Mouse (Mus musculus) heart, postnatal 4 days (tissue): Measurements from ENCODE around the gene Hdgfl2. TPM values are rescaled to one million over a fixed set of nuclear protein-coding genes. Genes with fewer than 3 reads are reported as not detected.

ENCODE experiments used
- DNase-seq: peaks from one replicate; pipeline ENCODE4 v3.0.0; 2021
- total RNA-seq, 2 experiments: library from RNA; stranded (reverse); gene quantifications; 2 replicates each; pipeline ENCODE4 v1.2.3; 2021

The Hdgfl2 gene
- total RNA-seq, 2 experiments from 2014 or later, result 52.8 to 55.9 TPM

DNA sequence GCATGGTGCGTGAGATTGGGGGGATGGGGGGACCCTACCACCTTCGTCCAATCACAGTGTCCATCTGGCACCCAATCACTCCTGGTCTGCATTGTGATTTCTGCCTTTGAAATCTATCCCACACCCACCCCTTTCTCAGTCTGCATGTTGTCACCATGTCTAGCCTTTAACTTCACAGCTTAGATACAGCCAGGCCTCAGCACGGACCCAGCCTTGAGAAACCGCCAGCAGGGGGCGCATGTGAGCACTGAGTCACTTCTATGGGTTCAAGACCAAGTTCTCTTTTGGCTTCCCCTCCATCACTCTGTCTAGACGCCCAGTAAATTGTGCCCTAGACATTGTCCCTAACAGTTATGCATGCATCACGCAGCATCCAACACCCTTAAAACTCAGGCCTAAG lies 52.4 kb downstream of the Hdgfl2 start:
- peak; percentile 79 for DNase-seq

DNA sequence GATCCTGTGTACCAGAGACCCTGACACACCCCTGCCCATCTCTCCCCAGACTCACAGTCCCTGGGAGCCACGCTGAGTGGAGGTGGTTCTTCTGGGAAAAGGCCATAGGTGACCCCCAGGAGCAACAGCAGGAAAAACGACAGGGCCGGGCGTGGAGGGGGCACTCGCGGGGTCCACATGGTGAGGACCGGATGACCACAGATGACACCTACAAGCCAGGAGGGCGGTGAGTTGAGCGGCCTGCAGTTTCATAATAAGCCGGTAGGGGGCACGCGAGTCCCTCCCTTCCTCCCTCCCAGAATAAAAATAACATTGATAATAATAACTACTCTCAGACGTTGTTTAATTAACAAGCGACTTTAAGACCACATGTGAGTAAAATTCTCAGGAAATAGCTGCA lies 53.2 kb downstream of the Hdgfl2 start:
- peak; percentile 83 for DNase-seq

DNA sequence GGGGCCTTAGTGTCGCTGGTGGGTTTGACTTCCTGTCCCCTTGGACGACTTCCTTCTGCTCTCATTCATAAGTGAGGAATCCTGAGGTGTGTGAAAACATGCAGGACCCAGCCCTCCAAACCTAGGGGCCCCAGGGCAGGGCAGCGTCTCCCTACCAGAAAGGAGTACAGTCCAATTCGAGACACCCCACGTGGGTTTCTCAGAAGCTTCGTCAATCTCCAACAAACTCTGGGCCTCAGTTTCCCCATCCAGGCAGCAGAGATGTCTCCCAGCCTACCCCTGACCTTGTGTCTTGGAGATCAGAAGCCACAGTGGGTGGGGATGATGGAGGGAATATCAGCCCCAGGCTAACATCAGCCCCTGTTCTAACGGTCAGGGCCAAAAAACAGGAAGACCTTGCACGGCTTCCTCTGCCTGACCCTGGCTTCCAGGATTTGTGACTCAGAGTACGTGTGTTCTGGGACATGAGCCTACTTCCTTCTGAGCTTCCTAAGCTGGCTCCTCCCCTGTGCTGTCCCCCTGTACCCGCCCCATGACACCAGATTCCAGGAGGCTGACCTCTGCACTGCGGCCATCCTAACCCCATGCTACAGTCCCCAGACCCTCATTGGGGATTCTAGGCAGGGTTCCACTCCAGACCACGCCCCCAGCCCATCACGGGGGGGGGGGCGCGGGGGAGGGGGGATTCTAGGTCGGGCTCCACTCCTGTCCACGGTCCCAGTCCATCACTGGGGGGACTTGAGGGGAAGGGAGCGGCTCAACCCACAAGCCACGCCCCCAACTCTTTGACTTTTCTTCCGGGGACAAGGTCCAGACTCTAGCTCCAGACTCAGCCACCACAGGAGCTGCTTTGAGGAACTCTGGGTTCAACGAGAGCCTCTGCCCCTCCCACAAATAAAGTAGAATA lies 54.3 kb downstream of the Hdgfl2 start:
- peak; percentile 57 for DNase-seq

DNA sequence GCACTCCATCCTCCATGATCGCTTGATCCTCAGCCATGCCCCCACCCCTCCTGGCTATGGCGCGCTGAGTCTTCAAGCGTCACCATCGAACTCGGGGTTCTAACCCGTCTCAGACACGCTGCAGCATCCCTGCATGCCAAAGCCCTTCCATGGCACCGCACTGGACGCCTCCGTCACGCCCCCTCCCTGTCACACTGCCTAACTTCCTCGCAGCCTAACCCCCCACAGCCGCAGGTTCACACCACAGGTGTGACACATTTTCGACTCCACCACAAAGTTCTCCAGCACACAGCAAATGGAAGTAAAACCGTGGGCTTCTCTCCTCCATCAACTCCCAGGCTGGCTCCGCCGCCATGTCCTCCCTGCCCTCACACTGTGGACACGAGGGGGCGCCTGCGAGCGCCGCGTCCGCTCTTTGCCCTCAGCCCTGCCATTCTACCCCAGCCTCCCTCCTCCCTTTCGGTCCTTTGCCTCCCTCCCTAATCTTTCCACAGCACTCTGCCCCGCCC lies 55.1 kb downstream of the Hdgfl2 start:
- peak; percentile 81 for DNase-seq

DNA sequence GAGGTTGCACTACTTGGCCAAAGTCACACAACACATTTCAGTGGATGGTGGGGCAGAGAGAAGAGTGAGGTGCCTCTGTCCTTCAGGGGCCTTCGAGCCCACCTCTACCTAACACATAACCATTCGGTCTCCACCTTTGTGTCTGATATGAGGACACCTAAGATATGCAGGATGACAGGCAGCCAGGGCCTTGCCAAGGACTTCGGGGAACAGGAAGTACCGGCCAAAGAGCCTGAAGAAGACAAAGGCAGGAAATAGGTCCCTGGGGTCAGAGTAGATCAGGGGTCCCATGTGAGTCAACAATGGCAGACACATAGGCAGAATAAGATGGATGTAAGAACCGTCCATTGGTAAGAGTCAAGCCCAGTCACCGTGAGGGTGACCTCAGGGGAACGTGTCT lies 57.1 kb downstream of the Hdgfl2 start:
- no peak for DNase-seq

DNA sequence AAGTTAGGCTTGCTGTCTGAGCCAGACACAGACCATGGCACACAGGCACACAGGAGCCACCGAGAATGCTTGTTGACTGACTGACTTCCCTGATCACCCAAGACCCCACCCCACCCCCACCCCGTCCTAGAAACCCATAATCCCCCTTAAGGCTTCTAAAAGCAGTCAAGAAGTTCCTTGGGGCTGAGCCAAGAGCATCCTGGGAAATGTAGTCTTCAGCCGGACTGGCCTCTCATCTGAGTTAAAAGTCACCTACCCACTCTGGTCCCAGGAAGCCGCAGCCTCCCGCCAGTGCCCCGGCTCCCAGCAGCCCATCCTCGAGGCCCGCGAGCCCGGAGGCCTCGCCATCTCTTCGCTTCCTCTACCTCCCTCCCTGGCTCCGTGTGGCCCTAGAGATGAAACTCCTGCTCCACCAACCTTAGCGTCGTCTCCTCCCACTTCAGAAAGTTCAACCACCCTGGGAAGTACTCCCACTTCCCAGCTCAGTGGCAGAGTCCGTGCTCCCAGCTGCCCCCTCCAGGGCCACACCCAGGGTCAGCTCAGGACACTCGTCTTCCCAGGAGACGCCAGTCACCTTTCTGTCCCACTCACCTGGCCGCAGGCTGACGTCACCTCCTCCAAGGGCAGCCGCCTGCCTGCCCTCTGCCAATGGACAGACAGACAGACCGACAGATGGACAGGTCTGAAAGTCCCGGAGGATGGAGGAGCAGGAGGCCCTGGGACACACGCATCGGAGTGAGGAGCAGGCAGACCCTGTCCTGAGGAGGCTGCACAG lies 58.6 kb downstream of the Hdgfl2 start:
- DNase-seq, result no peak

DNA sequence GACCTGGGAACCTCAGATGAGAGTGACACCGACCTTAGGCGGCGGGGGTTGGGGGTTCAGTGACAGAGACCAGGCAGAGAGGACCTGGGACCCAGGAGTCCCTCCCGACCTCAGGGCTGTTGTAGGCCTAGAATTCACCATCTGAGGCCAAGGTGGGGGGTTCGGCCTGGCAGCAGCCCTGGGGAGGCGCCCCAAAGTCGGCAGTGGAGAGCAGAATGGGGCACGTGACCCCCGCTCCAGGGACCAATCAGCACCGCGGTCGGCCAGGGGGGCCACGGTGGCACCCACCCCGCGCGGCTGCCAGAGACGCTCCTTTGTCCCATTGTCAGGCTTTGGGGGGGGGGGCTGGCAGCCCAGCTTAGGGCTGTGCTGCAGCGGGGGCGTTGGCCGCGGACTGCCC lies 59.9 kb downstream of the Hdgfl2 start:
- no peak for DNase-seq

DNA sequence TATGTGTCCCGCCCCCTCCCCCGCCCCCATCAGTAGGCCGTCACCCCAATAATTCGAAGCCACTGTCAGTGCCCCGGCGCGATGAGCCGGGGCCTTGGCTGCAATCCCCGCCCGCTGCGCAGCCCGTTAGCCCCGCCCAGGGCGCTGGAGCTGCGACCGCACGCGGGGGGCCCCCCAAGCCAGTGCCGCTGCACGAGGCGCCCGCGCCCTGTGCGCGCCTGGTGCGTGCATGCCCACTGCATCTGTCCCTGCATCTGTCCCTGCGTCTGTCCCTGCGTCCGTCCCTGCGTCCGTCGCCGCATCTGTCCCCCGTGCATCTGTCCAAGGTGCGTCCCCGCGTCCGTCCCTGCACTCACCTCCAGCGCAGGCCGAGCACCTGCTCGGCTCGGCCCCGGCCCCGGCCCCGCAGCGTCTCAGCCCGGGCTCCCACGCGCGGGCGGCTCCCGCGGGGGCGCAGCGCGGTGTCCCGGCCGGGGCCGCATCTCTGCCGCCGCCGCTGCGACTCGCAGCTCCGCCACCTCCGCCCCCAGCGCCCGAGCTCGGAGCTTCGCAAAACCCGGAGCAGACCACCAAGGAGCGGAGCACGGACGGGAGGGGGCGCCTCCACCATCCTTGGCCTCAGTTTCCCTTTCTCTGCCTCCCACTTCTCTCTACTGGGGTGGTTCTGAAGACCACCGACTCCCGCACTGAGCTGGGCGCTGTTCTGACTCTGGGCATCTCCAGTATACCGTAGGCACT lies 60.6 kb downstream of the Hdgfl2 start, which contains the start of gene Sema6b:
TSS of gene Sema6b (minus strand) at position 486 of the 738 bp plus-strand sequence.
- peak; percentile 79 for DNase-seq

DNA sequence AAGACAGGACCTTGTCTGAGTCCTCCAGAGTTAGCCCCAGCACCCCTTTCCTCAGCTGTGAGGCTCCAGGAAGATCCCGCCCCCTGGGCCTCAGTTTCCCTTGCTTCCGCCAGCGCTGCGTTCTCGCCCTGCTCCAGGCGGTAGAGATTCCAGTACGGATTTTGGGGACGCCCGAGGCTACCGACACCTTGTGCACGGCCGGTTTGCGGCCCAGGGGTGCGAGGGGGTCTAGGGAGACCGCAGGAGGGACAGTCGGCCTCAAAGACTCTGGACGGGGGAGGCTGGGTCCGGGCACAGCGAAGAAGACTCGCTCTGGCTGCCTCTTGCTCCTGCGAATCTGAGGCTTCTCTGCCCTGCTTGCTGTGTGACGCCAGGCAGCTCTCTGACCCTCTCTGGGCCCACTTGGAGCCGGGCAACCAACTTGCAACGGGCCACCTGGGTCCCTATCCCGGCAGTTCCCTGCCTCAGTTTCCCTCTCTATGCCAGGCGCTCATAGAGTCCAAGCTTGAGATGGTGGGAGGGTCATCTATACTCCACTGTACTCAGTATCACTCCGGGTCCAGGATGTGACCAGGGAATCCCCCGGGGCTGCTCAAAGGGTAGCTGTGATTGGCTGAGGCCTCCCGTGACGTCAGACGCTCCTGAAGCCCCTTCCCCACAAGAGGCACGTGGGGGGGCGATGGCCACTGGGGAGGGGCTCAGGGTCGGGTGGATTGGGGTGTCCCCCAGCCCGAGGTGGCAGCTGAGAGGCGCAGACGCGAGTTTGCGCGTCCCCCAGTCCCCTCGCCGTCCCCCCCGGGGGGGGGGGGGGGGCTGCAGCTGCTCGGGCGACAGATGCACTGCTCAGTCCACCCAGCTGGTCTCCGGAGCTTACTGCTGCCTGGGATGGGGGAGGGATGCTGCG lies 62.5 kb downstream of the Hdgfl2 start:
- DNase-seq, result peak; percentile 54

DNA sequence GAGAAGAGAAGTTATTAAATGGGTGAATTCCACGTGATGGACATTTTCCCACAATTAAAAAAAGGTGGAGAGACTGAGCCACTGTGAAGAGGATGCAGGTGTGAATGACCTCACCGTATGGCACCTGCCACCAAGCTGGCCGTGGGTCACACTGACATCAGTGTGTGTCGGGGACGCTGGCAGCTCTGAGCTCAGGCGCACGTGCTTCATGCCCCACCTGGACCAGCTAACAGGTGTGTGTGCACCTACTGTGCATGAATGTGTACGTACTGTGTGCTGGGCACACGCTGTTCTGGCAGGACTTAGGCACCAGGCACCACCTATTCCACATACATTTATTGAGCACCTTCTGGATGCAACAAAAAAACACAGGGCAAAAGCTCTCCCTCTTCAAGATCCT lies 65.1 kb downstream of the Hdgfl2 start:
- DNase-seq, result no peak

DNA sequence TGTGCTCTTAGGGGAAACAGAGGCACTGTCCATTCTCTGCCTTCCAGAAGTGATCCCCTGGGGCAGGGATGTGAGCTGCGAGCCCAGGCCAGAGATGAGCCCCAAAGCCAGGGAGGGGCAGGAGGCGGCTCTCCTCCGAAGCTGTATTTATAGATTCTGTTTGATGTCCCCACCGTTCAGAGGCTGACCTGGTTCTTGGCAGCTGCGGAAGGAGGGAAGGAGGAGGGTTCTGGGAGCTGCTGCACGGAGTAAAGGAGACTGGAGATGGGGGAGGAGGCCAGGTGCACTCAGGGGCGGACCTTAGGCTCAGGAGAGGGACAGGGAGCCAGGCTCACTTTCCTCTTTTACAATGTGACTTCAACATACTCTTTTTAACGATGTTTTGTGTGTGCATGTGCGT lies 66.7 kb downstream of the Hdgfl2 start:
- DNase-seq, result no peak

DNA sequence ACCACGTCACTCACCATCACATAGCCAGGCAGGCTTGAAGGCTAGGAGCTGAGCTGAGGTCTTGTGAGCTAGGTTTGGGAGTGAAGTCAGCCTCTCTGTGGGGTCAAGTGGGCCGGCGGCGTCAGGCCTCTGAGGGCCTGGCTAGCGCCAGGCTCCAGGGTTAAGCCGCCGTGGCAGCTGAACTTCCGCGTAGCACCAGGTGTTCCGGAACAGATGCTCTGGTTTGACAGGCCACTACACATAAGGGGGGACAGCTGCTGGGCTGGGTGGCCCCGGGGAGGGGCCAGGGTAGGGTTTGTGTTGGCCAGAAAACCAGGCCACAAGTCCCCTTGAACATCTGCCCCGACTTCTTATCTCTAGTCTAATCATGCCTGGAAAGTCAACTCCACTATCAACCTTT lies 68.0 kb downstream of the Hdgfl2 start:
- DNase-seq, result no peak

DNA sequence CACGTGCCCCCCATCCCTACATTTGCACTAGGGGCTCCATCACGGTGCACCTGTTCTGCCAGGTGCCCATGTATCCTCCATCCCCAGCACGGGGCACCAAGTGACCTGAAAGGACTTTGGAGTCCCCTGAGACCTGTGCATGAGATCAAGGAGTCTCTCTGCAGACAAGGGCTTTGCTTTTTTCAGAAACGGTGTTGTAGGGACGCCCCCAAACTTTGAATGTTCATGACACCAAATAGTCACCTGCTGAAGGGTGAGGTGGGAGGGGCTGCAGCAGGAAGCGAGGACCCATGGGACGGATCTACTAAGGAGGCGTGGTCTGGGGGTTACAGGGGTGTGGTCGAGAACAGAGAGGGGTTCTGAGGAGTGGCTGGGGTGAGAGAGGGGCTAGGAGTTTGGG lies 68.8 kb downstream of the Hdgfl2 start:
- DNase-seq, result no peak

DNA sequence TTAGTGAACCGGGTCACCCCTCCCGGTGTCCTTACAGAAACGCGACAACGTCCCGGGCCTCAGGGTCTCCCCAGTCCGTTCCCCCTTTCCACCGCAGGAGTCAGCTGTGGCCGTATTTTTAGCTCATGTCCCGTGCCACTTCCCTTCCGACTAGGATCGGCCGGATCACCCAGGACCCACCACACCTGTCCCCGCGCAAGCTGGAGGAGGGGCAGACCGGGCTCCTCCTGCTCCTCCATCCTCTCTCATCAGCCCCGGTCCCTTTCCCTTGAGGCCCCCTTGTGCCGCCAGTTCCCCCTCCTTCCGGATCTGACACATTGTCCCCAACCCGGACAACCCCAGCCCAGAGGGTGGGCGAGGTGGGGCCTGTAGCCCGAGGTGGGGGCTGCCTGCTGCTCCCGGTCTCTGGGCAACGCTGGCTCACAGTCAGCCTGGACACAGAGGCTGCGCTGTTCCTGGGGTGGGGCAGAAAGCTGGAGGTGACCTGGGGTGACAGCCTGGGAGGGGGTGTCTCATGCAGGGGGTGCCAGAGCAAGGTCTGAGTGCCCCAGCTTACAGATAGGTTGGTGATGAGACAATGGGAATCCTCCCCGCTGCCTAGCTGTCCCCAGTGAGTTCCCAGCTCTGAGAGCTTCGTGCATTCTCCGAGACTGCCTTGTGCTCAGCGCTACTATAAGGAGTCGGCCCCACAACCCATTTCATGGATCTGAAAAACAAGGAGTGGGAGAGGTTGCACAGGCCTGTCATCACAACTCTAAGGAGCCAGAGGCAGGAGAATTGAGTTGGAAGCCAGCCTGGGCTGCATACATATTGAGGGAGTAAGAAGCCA lies 69.6 kb downstream of the Hdgfl2 start:
- DNase-seq, result no peak

DNA sequence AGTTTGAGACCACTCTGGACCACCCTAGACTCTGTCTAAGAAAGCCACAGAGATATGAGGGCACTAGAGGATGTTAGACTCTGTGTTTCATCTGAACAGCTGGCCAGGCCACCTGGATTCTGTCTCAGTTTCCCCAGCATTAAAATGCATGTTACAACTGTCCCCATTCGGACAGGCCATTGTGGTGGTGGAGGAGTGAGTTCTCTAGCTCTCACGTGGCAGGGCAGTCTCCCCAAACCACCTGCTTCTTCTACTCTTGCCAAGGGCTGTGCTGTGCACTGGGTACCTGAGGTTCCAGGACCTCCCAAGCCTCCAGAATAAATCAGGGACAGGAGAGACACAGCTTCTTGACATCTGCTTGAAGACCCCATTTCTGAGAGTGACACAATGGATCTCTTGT lies 70.5 kb downstream of the Hdgfl2 start:
- no peak for DNase-seq

Other genes with a start within 250 kb of the Hdgfl2 start
- 1 to 10 TPM; 5.8 TPM for gene Zfp119a, start 200.7 kb upstream of the Hdgfl2 start, total RNA-seq
- gene Zfp959, start 187.5 kb upstream of the Hdgfl2 start, total RNA-seq, result 1 to 10 TPM; 5.1 to 5.6 TPM
- 1 to 10 TPM; 3.3 to 4.0 TPM for gene Zfp119b, start 130.1 kb upstream of the Hdgfl2 start, total RNA-seq
- gene Ebi3, start 127.0 kb upstream of the Hdgfl2 start, total RNA-seq, result under 1 TPM; 0.61 to 0.71 TPM
- gene Yju2, start 120.5 kb upstream of the Hdgfl2 start, total RNA-seq, result 10 to 100 TPM; 14.8 to 14.9 TPM
- 1 to 10 TPM; 3.7 to 4.6 TPM for gene Shd, start 109.2 kb upstream of the Hdgfl2 start, total RNA-seq
- gene Fsd1, start 93.1 kb upstream of the Hdgfl2 start, total RNA-seq, result 1 to 10 TPM in 1 of 2 experiments, under 1 TPM in 1; 0.34 to 1.5 TPM
- 10 to 100 TPM; 13.3 to 15.2 TPM for gene Stap2, start 74.0 kb upstream of the Hdgfl2 start, total RNA-seq
- gene Mpnd, start 73.9 kb upstream of the Hdgfl2 start, total RNA-seq, result 10 to 100 TPM; 42.7 to 44.7 TPM
- gene Sh3gl1, start 43.0 kb upstream of the Hdgfl2 start, total RNA-seq, result 10 to 100 TPM; 37.8 to 38.5 TPM
- gene Chaf1a, start 39.2 kb upstream of the Hdgfl2 start, total RNA-seq, result 10 to 100 TPM; 13.3 to 14.8 TPM
- gene Ubxn6, start 4.6 kb upstream of the Hdgfl2 start, total RNA-seq, result 10 to 100 TPM; 50.8 to 57.5 TPM
- 10 to 100 TPM; 71.5 to 79.8 TPM for gene Plin4, start 30.2 kb downstream of the Hdgfl2 start, total RNA-seq
- gene Plin5, start 38.0 kb downstream of the Hdgfl2 start, total RNA-seq, result 10 to 100 TPM; 61.6 to 67.6 TPM
- gene Lrg1, start 42.4 kb downstream of the Hdgfl2 start, total RNA-seq, result 1 to 10 TPM; 5.2 TPM
- gene Sema6b, start 60.7 kb downstream of the Hdgfl2 start, total RNA-seq, result 1 to 10 TPM; 6.3 to 7.2 TPM
- 1 to 10 TPM; 5.9 to 6.0 TPM for gene Tnfaip8l1, start 82.8 kb downstream of the Hdgfl2 start, total RNA-seq
- gene Mydgf, start 104.3 kb downstream of the Hdgfl2 start, total RNA-seq, result 10 to 100 TPM; 43.4 to 48.8 TPM
- 10 to 100 TPM; 29.1 to 31.2 TPM for gene Dpp9, start 139.3 kb downstream of the Hdgfl2 start, total RNA-seq
- gene Fem1a, start 177.2 kb downstream of the Hdgfl2 start, total RNA-seq, result 10 to 100 TPM; 69.6 to 73.8 TPM
- 10 to 100 TPM; 10.3 to 10.8 TPM for gene Ticam1, start 197.2 kb downstream of the Hdgfl2 start, total RNA-seq
- gene Plin3, start 213.2 kb downstream of the Hdgfl2 start, total RNA-seq, result 10 to 100 TPM; 56.3 to 65.7 TPM
- not detected for gene Arrdc5, start 220.7 kb downstream of the Hdgfl2 start, total RNA-seq
- gene Uhrf1, start 223.7 kb downstream of the Hdgfl2 start, total RNA-seq, result 10 to 100 TPM; 71.8 to 76.7 TPM
- 10 to 100 TPM; 38.9 to 40.5 TPM for gene Kdm4b, start 246.4 kb downstream of the Hdgfl2 start, total RNA-seq